Mouse (Mus musculus): ENCODE data around the gene Rin3.

- TF ChIP-seq CTCF (IDR thresholded peaks at IDR 0.05; ENCODE audit: control insufficient read depth, insufficient read depth, insufficient read length) (no peak), MYOG (IDR thresholded peaks at IDR 0.05; ENCODE audit: control insufficient read depth, extremely low read depth, insufficient read length) (no peak), CEBPB (IDR thresholded peaks at IDR 0.05; ENCODE audit: low read depth) (no peak), MAX (IDR thresholded peaks at IDR 0.05) (no peak)
Observed at GRCm38 (mm10) chr12:102261933-102262396, 20.9 kb upstream of the Rin3 start.
